Mouse (Mus musculus): ENCODE measurements around the gene Lima1.

DNA sequence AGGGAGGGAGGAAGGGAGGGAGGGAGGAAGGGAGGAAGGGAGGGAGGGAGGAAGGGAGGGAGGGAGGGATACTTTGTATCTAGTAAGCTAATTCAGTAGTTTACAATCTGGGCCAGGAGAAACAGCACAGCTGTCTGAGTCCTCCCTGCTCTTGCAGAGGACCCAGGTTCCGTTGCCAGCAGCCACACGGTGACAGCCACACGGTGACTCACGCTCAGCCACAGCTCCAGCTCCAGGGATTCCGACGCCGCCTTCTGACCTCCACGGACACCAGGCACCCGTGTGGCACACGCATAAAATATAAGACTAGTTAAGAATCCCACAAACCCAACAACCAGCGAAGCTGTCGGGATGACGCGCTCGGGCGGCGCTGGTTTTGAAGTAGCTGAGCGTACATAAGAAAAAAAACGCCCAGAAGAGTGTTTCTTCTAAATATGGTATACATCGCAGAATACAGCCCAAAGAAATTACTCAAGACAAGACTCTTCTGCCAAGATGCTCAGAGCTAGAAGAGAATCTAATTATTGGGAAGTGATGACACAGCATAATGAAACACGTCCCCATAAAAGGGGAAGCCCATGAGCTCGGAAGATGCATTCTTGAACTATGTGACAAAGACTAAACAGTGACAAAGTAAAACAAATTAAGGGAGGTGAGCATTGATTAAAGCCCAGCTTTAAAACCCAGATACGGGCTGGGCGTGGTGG, 60.5 kb downstream of the Lima1 start:
- no peak for TF ChIP-seq CTCF (IDR thresholded peaks at IDR 0.05; ENCODE audit: borderline replicate concordance, extremely low read depth, insufficient read depth, insufficient read length)
- TF ChIP-seq POLR2A (IDR thresholded peaks at IDR 0.05; ENCODE audit: borderline replicate concordance, extremely low read depth, insufficient read depth, insufficient read length, poor library complexity, severe bottlenecking), result no peak

Measured in brain, embryonic 14.5 days (tissue).